Mouse (Mus musculus) liver, adult 10 weeks (tissue): ENCODE results near the gene Igfbp2. TPM values are rescaled to one million over a fixed set of nuclear protein-coding genes. Genes with fewer than 3 reads are reported as not detected.

Experiments used
- polyA plus RNA-seq: library from polyadenylated mRNA; stranded (reverse); fragments of 350-450 nt; fragmentation: Illumina TruSeq; extraction: RNeasy Lipid Tissue Mini Kit (QIAGEN cat#74804); gene quantifications from one replicate; pipeline ENCODE4 v1.2.3, GENCODE M21; 2014; ENCODE audit warnings: low read depth, low replicate concordance

Gene Igfbp2
- polyA plus RNA-seq = 26.6 TPM

GRCm38 (mm10) chr1:72823751-72824706 is at the start of gene Igfbp2:
TSS of gene Igfbp2 (plus strand) at chr1:72824503.

GRCm38 (mm10) chr1:72874287-72875211 is 50.2 kb downstream of the Igfbp2 start, which contains the start of gene Igfbp5:
TSS of gene Igfbp5 (minus strand) at chr1:72874884.

Other genes starting within 250 kb of the Igfbp2 start
- 2.9 TPM for gene Smarcal1, start 241.3 kb upstream of the Igfbp2 start, polyA plus RNA-seq
- not detected for gene Ankar, start 123.9 kb upstream of the Igfbp2 start, polyA plus RNA-seq
- 39.9 TPM for gene Rpl37a, start 113.2 kb upstream of the Igfbp2 start, polyA plus RNA-seq
- 7.1 TPM for gene Igfbp5, start 50.4 kb downstream of the Igfbp2 start, polyA plus RNA-seq
- not detected for gene Tnp1, start 191.4 kb downstream of the Igfbp2 start, polyA plus RNA-seq